Mouse (Mus musculus) lung, embryonic 14.5 days (tissue): ENCODE results near the gene Pank3. TPM values are rescaled to one million over a fixed set of nuclear protein-coding genes. Genes with fewer than 3 reads are reported as not detected.

Source experiments
- ATAC-seq: fragments of 200-750 bp; cut with Nextera tagmentation; 2 replicates; pipeline ENCODE4 v1.8.0; 2017; ENCODE audit warnings: mild to moderate bottlenecking, moderate TSS enrichment, moderate library complexity; ENCODE audit not compliant: insufficient read depth
- DNase-seq: peaks from one replicate; pipeline ENCODE4 v3.0.0-alpha.2; 2015
- H3K27ac ChIP-seq: fragments of 300-500 bp; sonication (generic); 2 replicates; pipeline ENCODE4 v1.5.1; 2014; ENCODE audit warnings: low read depth, mild to moderate bottlenecking, moderate library complexity
- H3K27me3 ChIP-seq: fragments of 300-500 bp; sonication (generic); 2 replicates; pipeline ENCODE4 v1.6.1; 2014; ENCODE audit warnings: low read length, control low read depth; ENCODE audit not compliant: insufficient read depth
- H3K36me3 ChIP-seq: fragments of 300-500 bp; sonication (generic); 2 replicates; pipeline ENCODE4 v1.6.1; 2014; ENCODE audit warnings: control low read depth; ENCODE audit not compliant: insufficient read depth
- H3K4me1 ChIP-seq: fragments of 300-500 bp; sonication (generic); 2 replicates; pipeline ENCODE4 v1.6.1; 2014; ENCODE audit warnings: antibody characterized with exemption, control low read depth; ENCODE audit not compliant: insufficient read depth
- H3K4me2 ChIP-seq: fragments of 300-500 bp; sonication (generic); 2 replicates; pipeline ENCODE4 v1.6.1; 2014; ENCODE audit warnings: mild to moderate bottlenecking
- H3K4me3 ChIP-seq: fragments of 300-500 bp; sonication (generic); 2 replicates; pipeline ENCODE4 v1.5.1; 2014; ENCODE audit warnings: low read depth, low read length
- H3K9ac ChIP-seq: fragments of 300-500 bp; sonication (generic); 2 replicates; pipeline ENCODE4 v1.6.1; 2014
- H3K9me3 ChIP-seq: fragments of 300-500 bp; sonication (generic); 2 replicates; pipeline ENCODE4 v1.6.1; 2016; ENCODE audit warnings: low read depth, low read length, control low read depth
- CTCF ChIP-seq: IDR thresholded peaks from 2 replicates; pipeline ENCODE4 v1.5.1; 2016; ENCODE audit warnings: antibody characterized with exemption, low read depth
- WGBS: fragments of 180-500 bp; shearing (Covaris S2); extraction: QIAGEN DNeasy Blood & Tissue Kit; methylation state at CpG from one replicate; pipeline ENCODE4 v1.1.7; 2014; 5-methylcytosine and 5-hydroxymethylcytosine counted together
- polyA plus RNA-seq: library from polyadenylated mRNA; unstranded; fragments of >200 nt; fragmentation: Nextera tagmentation; extraction: Ambion mirVana; gene quantifications from 2 replicates; pipeline ENCODE4 v1.2.1, GENCODE M21; 2014

Pank3 gene
- polyA plus RNA-seq, 1 experiment from 2014 or later, result 22.5 TPM

DNA sequence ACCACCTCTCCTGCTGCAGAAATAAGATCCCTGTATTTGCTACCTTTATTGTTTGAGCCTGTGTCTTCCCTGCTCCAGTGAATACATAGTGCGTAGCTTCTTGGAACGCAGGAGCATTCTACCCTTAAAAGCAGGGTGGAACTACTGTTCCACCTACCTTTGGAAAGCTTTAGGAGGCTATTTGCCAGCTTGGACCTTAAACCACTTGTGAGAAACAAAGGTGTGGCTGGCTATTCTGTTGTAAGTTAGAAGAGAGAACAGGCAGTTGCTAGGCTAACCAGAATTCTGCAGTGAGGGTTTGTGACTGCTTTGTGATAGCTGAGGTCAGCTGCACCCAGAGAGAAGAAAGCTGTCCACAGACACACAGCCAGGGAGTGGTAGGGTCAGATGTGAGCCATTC is 32.0 kb upstream of the Pank3 start:
- no peaks in the 10 kb centered on the region for H3K9me3 ChIP-seq
- H3K4me1 ChIP-seq, result no peaks in the 10 kb centered on the region
- no peak for TF ChIP-seq CTCF
- 92% methylated on average over 2 of the region's 2 CpGs for WGBS
- no peak overlapping the region for H3K9ac ChIP-seq
- ATAC-seq (no peak), DNase-seq (no peak)
- no peak overlapping the region for H3K4me3 ChIP-seq
- no peak overlapping the region for H3K27ac ChIP-seq
- H3K4me2 ChIP-seq, result no peak overlapping the region
- no peaks in the 10 kb centered on the region for H3K27me3 ChIP-seq
- no peaks in the 10 kb centered on the region for H3K36me3 ChIP-seq

DNA sequence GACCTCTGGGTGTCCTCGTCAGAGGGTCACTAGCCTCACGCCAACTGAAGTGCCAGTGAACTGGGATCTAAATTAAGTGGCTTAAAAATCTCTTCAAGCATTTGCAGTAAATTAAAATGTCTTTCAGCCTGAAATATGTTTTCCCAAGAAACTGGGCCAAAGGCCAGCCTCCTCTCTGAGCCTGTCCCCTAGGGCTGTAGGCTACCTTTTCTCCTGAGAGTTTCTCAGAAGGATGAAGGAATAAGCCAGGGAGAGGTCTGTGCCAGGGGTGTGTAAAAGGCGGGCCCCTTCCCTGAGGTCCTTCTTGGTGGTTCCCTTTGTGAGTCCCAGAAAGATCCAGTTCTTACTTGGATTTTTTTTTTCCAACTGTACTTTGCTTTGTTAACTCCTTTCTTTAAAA is 31.2 kb upstream of the Pank3 start:
- Histone ChIP-seq H3K4me3 (no peak overlapping the region), H3K9me3 (no peaks in the 10 kb centered on the region), H3K9ac (no peak overlapping the region), H3K4me2 (no peak overlapping the region), H3K4me1 (no peaks in the 10 kb centered on the region), H3K36me3 (no peaks in the 10 kb centered on the region), H3K27ac (no peak overlapping the region), H3K27me3 (no peaks in the 10 kb centered on the region)
- TF ChIP-seq CTCF, result no peak
- 57% methylated on average over 3 of the region's 3 CpGs for WGBS
- DNase-seq (no peak), ATAC-seq (no peak)

DNA sequence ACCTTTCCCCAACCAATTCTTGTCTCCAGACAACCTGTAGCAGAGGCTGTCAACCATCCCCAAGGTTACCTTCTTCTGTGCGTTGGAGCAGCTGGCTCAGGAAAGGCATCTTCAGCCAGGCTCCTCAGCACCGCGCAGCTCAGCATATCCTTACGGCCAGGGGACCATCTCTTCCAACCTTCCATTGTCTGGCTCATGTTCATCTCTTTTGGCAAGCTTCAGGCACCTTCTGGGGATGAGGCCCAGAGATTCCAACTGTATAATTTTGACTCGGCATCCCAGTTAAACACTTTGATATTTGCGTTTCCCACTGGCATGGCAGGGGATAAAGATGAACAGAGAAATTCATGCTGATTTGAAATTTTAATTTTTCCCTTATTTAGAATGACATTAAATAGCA is 25.7 kb upstream of the Pank3 start:
- H3K36me3 ChIP-seq, result no peaks in the 10 kb centered on the region
- H3K9ac ChIP-seq, result no peak overlapping the region
- no peak overlapping the region for H3K4me3 ChIP-seq
- H3K27ac ChIP-seq, result no peak overlapping the region
- no peak for TF ChIP-seq CTCF
- ATAC-seq, result no peak
- H3K4me1 ChIP-seq, result no peaks in the 10 kb centered on the region
- no peak for DNase-seq
- no peaks in the 10 kb centered on the region for H3K27me3 ChIP-seq
- H3K9me3 ChIP-seq, result no peaks in the 10 kb centered on the region
- no peak overlapping the region for H3K4me2 ChIP-seq
- 87% methylated on average over 6 of the region's 6 CpGs for WGBS

DNA sequence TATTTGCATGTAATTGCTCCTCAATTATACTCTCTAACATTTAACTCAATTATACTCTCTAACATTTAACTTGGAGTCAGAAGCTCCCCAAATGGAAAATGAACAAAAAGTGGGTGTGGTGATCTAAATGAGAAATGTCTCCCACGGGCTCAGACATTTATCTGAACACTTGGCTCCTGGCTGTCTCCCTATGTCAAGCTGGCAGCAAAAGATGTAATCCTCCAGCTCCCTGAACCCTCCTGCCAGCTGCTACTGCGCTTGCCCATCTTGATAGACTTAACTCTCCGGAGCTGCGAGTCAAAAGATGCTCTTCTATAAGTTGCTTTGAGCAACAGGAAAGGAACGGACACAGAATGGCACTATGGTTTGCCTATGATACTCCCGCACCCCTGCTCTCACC is 24.7 kb upstream of the Pank3 start:
- DNase-seq (no peak), ATAC-seq (no peak)
- TF ChIP-seq CTCF, result no peak
- H3K4me1 ChIP-seq, result no peaks in the 10 kb centered on the region
- H3K27ac ChIP-seq, result no peak overlapping the region
- H3K4me3 ChIP-seq, result no peak overlapping the region
- H3K27me3 ChIP-seq, result no peaks in the 10 kb centered on the region
- H3K36me3 ChIP-seq, result no peaks in the 10 kb centered on the region
- 87% methylated on average over 6 of the region's 6 CpGs for WGBS
- H3K9ac ChIP-seq, result no peak overlapping the region
- no peak overlapping the region for H3K4me2 ChIP-seq
- H3K9me3 ChIP-seq, result no peaks in the 10 kb centered on the region

DNA sequence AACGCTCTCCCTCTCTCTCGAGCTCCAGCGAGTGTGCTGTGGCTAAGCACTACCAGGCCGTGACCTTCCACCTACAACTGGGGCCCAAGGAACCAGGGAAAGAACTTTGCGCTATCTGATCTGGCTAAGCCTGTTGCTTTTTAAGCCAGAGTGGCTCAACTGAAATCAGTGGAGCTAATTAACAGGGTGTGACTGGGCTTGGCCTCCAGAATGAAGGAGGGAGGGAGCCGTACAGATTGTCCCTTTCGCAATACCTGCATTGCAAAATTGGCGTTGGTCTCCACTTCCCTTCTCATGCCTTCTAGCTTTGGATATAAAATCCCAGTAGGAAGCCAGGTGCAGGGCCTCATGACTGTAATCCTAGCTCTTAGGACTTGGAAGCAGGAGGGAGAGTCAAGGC is 18.7 kb upstream of the Pank3 start:
- Histone ChIP-seq H3K4me1 (no peaks in the 10 kb centered on the region; the same call in 1 of the 2 replicates), H3K9ac (no peak overlapping the region), H3K4me3 (no peak overlapping the region), H3K27me3 (no peaks in the 10 kb centered on the region), H3K9me3 (no peaks in the 10 kb centered on the region), H3K36me3 (no peaks in the 10 kb centered on the region), H3K4me2 (no peak overlapping the region), H3K27ac (no peak overlapping the region)
- DNase-seq (peak; percentile 15), ATAC-seq (no peak)
- TF ChIP-seq CTCF, result no peak
- 65% methylated on average over 8 of the region's 8 CpGs for WGBS

DNA sequence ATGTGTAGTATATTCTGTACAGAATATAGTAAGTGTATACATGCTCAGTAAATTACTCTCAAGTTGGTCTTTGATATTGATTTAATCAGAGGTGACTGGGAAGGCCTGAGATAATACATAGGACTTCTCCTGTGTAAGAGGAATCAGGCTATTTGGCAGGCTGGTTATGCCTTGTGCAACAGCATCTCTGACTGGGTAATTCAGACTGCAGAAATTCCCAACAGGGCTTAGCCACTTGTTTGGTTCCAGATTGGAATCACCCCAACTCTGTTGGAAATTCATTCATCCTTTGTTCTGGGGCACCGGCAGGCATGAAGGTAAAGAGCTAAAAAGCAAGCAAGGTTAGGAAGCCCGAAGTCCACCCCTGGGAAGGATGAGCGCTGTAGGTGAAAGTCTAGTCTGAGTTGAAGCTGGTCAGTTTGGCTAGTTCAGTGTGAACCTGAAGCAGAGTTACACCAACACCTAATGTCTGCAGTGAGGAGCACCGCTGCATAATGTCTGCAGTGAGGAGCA is 14.3 kb upstream of the Pank3 start:
- H3K9ac ChIP-seq, result no peak overlapping the region
- ATAC-seq (no peak), DNase-seq (no peak)
- no peaks in the 10 kb centered on the region for H3K27me3 ChIP-seq
- H3K9me3 ChIP-seq, result no peaks in the 10 kb centered on the region
- no peaks in the 10 kb centered on the region; the same call in 1 of the 2 replicates for H3K4me1 ChIP-seq
- H3K36me3 ChIP-seq, result no peaks in the 10 kb centered on the region
- H3K27ac ChIP-seq, result no peak overlapping the region
- H3K4me3 ChIP-seq, result no peak overlapping the region
- H3K4me2 ChIP-seq, result no peak overlapping the region
- WGBS, result 91% methylated on average over 4 of the region's 4 CpGs
- no peak for TF ChIP-seq CTCF

DNA sequence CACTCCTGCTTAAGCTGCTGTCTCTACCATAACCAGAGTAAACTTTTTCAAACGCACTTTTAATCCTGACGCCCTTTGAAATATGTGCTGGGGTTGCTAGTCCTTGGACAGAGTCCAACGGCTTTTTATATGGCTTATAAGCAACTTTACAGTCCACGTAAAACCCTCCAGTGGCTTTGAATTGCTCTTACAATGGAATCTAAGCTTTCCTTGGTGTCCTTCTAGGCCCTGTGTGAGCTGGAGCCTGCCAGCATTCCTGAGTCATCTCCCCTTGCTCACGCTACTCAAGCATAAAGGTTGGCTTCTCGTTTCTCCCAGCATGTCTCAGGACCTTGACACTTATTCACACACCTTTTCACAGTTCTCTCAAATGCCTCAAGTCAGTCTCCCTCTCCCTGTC is 13.7 kb upstream of the Pank3 start:
- peak; percentile 46 for DNase-seq

More for the DNA sequence above, 13.7 kb upstream of the Pank3 start:
- no peak for TF ChIP-seq CTCF
- no peak overlapping the region for H3K4me3 ChIP-seq
- no peaks in the 10 kb centered on the region for H3K27me3 ChIP-seq
- ATAC-seq, result no peak
- WGBS, result 33% methylated on average over 6 of the region's 6 CpGs
- no peaks in the 10 kb centered on the region for H3K9me3 ChIP-seq
- no peak overlapping the region for H3K4me2 ChIP-seq
- no peak overlapping the region for H3K27ac ChIP-seq
- no peaks in the 10 kb centered on the region for H3K36me3 ChIP-seq
- no peak overlapping the region for H3K9ac ChIP-seq
- H3K4me1 ChIP-seq, result no peaks in the 10 kb centered on the region; the same call in 1 of the 2 replicates
